Mouse (Mus musculus) layer of hippocampus, postnatal 14 days (tissue): Measurements from ENCODE around the gene Sap30bp. TPM values are rescaled to one million over a fixed set of nuclear protein-coding genes. Genes with fewer than 3 reads are reported as not detected.

ENCODE experiments used
- DNase-seq, 2 experiments: peaks; one replicate each; pipeline ENCODE4 v3.0.0; 2021 to 2022; ENCODE audit warnings: low spot score in 2 of 2, mixed read lengths in 1 of 2
- long read RNA-seq, 2 experiments: library from polyadenylated mRNA; stranded (forward); transcript quantifications; one replicate each; pipeline ENCODE4 v2.0.0; 2021
- total RNA-seq, 2 experiments: library from RNA; stranded (reverse); gene quantifications; 2 replicates each; pipeline ENCODE4 v1.2.3; 2021

Sap30bp gene
- 10 to 100 TPM; 39.2 to 50.4 TPM for total RNA-seq
- long read RNA-seq, experiment 1, transcript Sap30bp-203 (11 exons, 3,654 nt) = major isoform, 38 of 61 reads
- long read RNA-seq, experiment 1, partial matches to known transcripts = 0 of 61 reads
- long read RNA-seq, experiment 1, other reads (novel, unspliced or antisense) = 23 of 61 reads
- long read RNA-seq, experiment 2, transcript Sap30bp-203 (11 exons, 3,654 nt) = major isoform, 47 of 84 reads
- long read RNA-seq, experiment 2, partial matches to known transcripts = 3 of 84 reads
- long read RNA-seq, experiment 2, other reads (novel, unspliced or antisense) = 34 of 84 reads

DNA sequence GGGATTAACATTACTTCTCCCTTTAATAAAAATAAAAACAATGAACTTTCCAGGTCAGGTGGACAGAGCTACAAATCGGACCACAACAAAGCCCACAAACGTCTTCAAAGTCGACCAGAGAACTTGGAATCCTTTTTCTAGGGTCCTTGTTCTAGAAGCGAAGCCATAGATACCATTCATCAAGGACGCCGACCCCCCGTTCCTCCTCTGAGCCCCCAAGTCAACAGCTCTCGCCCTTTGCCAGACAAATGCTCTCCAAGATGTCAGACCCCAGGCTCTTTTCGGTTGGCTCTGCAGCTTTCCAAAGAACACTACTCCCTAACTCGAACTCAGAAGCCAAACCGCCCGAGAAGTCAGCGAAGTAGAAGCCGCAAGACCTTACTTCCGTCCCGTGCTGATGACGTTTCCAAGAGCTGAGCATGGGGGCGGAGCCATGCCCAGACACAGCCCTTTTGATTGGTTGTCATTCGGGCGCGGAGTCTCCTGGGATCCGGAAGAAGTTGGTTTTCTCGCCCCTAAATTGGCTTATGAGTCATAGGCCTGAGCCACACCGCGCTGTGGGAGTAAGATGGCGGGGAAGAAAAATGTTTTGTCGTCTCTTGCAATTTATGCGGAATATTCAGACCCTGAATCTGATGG lies at the start of gene Sap30bp, which contains the start of gene Recql5:
Gene Sap30bp (plus strand): TSS at position 175 of the 639 bp plus-strand sequence.
Gene Recql5 (minus strand): TSS at position 370 of the 639 bp plus-strand sequence.
- DNase-seq = peak; percentile 96 to 99

DNA sequence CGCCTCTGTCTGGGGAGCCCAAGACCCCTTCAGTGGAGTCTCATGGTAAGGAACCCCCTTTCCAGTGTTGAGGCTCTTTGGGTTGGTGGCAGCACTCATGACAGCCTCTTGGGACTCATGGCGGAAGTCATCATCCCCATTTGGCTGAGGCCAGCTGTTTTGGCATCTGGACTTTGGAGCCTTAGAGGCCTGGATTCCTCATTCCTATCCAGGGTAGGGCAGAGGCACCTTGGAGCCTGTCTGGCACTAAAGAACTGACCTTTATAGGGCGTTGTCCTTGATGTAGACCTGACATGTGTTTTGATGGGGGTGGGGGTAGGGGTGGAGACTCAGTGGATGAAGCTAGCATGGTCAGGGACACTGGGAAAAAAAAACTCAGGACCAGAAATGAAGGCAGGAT lies 48.7 kb upstream of the Sap30bp start:
- no peak for DNase-seq

DNA sequence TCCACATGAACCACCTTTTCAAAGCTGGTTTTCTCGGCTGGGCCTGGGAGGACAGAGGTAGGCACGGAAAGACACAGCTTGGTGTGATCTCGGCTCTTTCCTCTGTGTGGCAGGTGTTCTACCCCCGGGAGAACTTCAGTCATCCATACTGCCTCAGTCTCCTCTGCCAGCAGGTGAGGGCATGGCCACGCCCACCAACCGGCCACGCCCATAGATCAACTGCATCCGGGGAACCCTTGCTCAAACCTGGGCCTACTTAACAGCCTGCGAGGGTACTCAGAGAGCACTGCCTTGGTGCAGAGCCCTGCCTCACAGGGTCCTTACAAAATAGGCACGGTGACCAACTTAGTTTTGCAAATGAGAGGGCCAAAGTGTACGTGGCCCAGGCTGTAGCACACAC lies 47.8 kb upstream of the Sap30bp start:
- no peak for DNase-seq

DNA sequence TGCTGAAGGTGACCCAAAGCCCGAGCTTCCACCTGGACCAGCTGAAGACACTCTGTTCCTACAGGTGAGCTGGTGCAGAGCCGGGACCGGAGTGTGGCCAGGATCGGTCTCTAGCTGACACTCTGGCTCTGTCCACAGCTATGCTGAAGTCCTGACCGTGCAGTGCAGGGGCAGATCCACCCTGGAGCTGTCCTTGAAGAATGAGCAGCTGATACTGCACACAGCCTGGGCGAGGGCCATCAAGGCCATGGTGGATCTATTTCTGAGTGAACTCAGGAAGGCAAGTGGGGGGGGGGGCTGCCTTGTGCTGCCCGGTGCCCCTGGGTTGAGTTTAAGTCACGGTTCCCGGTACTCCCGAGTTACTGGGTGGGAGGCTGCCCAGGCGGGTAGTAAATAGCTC lies 46.6 kb upstream of the Sap30bp start:
- no peak for DNase-seq

DNA sequence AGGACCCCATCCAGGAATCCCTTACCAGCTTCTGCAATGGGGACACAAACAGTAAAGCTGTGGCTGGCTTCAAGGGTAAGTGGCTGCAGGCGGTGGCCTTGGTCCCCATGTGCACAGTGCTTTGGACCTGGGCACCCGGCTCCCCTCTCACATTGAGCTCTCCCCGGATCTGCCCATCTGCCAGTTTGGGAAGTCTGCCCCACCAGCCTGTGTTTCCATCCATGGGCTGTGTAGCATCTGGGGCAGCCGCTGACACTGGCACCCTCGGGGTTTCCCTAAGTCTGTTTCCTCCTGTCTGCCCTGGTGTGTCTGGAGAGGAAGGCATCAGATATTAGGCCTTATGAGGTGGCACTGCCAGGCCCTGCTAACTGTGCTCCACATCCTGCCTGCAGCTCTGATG lies 45.1 kb upstream of the Sap30bp start:
- DNase-seq = peak in 1 of 2 experiments; percentile 17

DNA sequence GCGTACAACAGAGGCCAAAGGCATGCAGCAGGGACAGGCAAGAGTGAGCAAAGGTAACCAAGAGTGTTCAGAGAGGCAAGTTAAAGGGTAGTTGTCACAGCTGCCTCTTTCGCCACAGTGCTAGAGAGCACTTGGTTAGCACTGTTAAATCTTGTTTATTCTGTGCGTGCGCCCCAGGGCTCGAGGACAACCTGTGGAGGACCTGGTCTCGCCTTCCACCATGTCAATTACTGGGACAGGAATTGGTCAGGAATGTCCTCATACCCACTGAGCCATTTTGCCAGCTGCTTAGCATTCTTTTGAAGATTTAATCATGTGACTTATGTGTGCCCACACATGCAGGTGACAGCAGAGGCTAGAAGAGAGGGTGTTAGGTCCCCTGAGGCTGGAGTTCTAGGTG lies 43.9 kb upstream of the Sap30bp start:
- DNase-seq = no peak

DNA sequence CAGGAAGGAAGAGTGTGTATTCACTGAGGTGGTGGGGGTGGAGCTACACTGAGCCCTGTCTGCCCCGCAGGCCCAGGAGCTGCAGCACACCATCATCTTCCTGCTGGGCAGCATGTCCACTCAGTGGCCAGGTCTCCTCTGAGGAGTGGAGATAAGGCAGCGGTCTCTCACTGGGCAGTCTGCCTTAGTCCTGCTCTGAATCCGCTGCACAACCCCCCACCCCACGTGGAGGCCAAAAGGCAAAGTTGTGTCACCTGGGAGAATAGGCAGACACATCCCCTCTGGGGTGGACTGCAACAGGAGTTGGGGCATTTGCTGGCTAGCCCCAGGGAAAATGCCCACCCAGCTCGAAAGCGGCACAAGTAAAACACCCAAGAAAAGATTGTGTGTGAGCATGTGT lies 40.9 kb upstream of the Sap30bp start:
- no peak for DNase-seq

DNA sequence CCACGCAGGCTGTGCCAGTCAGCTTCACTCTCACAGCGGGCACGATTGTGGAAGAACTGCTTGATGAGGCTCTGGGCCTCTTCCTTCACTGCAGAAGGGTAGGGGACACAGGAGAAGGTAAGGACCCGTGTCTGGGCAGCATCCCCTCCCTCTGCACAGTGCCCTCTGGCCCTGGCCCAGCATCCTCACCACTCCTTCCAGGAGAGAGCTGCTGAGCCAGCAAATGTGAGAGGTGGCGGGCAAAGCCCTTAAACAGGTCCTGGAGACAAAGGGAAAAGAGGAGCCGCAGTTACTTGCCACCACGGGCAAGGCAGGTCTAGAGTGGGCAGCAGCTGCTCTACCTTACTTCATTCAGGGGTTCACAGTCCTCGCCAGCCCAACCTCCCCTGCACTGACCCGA lies 40.0 kb upstream of the Sap30bp start:
- DNase-seq = no peak

DNA sequence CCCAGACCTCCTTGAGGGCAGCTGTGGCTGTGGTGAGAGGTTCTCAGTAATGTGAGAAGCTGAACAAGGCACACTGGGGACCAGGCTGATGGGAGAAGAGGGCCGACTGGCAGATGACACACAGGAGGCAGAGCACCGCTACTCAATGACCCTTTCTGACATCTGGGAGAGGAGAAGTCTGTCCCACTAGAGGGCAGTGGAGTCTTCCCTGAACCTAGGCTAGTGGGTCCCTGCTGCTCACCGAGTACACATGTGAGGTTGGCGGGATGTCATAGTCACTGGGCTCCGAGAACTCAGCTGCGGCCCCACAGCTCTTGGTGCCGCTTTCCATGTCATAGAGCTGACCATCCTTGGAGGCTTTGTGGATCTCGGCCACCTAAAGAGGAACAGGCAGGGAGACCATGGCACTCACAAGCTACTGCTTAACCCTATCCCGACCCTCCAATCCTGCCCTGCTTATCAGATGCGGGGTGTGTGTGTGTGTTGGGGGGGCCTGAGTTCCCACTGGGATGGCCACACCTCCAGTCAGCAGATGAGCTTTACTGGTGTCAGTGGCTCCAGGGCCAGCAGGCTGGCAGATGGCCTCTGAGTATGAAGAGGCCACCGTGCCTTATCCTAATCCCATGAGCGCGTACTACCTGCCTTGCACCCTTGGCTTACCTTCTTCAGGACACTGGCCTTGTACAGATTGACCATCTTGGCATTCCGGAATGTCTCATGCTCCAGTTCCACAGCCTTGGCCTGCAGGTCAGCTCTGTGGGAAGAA lies 38.1 kb upstream of the Sap30bp start:
- no peak for DNase-seq

DNA sequence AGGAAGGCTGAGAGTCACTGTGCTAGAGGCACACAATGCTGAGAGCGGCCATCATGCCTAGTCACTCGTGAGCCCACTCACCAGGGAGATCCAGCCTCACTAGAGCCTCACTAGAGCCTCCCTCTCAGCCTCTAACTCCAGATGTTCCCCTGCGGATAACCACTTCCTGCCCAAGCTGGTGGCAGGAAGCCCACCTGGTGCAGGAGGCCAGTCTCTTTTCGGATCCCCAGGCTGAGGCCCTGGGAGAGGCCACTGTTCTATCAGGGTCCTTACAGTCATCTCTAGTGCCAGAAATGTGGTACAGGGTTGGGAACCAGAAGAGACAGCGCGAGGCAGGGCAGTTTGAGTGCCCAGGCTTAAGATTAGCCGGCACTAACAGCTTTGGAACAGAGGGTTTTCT lies 34.6 kb upstream of the Sap30bp start:
- DNase-seq = no peak

DNA sequence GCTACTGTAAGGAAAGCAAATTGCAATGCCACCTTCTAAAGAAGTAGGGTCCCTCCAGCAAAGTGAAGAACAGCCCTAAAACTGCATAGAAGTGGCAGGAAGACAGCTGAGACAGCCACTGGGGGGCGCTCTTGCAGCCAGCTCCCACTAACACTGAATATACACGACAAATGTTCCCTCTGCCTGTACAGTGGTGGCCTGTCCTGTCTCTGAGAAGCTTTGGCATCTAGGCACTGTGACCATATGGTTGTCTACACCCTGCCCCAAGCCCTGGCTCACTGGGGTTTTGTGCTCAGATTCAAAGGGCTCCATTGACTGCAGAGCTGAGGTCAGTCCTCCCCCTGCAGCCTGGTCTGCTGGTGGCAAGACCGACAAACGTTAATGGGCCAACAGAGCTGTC lies 34.2 kb upstream of the Sap30bp start:
- peak; percentile 36 to 60 for DNase-seq

DNA sequence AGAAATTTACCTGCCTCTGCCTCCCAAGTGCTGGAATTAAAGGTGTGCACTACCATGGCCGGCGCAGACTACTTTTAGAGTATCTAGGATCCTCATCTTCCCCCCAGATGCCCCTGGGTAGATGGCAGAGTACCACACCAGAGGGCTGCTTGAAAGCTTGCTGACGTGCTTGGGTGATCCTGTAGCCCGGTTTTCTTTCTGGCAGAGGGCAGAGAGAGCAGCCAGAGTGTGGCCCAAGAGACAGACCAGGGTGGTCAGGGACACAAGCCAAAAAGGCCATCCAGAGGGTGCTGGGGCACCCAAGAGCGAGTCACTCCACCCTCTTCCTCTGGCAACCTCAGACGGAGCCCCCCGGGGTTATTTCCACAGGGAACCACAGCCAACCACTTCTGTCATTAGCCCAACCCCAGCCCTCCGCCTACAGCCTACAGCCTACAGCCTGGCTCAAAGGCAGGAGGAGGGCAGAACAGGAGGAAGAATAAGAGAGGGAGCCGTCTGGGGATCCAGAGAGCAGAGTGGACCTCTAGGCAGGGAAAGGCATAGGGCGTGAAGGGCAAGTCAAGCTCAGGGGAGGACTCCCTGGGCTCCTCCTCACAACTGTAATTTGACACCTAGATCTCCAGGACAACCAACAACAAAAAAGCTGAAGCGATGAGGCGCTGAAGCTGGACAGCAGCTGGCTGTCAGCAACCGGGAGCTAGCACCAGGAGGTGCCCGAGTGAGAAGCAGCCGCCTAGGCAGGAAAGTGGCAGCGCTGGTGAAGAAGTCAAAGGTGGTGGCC lies 33.4 kb upstream of the Sap30bp start, which contains the start of gene Smim5:
Gene Smim5 (plus strand): TSS at position 481 of the 781 bp plus-strand sequence.
- no peak for DNase-seq

DNA sequence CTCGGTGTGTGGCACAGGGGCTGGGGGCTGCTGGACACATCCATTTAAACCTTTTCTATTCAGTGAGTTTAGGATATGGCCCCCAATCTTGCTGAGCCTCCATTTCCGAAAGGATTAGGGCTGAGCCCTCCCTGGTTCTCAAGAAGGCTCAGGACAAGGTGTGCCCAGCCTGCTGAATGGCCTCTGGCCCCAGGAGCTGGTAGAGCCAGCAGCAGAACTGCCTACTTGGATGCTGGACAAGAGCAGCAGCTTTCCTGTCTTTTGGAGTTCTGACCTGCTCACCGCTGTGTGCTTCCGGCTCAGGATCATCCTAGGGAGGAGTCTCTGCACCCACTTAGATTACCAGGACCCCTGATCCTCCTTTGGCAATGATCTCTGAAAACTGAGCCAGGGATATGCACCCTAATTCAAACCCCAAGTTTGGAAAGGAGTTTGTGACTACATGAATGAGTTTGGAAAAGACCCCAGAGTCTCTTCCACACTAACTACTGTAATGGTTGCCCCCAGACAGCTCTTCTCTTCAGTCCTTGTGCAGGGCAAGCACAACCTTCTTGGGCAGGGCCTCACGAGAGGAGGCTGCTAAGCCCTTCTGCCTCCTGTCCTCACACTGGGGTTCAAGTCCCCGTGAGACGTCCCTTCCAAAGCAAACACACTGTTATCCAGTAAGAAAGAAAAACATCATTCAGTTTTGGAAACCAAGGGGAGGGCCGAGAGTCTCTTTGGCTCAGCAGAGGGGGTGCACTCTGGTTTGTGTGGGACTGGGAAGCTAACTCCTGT lies 32.3 kb upstream of the Sap30bp start:
- DNase-seq = no peak

DNA sequence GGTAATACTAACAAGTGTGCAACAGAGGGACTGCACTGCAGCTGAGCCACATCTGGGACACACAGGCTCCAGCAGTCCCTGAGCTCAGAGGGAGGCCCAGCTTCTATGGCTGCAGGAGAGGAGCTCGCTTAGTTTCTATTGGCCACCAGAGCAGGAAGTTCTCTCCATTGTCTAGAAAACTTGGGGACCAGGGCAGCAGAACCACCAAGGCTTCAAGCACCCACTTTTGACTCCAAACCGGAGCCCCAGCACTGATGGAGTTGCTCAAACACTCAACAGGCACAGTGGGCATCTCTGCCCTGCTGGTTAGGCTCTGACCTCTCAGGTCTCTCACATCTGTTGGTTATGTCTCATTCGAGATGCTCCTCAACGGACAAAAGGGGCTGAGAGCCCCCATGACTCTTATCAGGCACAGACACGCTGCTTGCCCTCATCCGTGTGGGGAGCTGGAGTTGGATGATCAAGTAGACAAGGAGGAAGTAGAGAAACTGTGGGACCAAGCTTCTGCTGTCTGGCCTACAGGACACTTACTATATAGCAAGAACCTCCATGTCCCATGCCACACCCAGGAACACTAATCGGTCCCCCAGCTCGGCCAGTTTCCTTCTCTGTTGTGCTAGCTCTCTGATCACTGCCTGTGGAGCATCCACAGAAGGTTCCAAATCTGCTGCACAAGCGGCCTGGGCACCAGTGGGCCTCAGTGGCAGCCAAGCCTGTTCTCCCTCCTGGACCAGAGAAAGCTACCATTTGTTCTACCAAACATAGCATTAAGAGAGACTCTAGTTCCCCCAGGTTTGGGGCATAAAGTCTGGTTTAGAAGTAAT lies 31.5 kb upstream of the Sap30bp start:
- DNase-seq = no peak

DNA sequence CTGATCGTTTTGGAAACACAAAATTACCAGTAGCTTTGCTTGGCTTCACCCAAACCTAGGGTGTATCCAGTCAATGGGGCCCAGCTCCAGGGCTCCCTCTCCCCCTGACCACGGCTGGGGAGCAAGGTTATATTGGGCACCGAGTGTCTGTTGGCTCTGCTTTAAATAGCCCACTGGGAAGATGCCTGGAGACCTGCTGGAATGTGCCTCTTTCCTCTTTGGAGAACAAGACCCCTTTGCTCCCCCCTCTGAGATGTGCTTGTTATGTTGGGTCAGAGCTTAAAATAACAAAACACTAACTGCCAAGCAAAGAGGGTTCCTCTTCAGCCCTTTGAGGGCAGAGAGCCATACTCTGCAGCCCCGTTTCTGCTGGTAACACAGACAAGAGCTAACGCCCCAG lies 30.9 kb upstream of the Sap30bp start:
- no peak for DNase-seq

DNA sequence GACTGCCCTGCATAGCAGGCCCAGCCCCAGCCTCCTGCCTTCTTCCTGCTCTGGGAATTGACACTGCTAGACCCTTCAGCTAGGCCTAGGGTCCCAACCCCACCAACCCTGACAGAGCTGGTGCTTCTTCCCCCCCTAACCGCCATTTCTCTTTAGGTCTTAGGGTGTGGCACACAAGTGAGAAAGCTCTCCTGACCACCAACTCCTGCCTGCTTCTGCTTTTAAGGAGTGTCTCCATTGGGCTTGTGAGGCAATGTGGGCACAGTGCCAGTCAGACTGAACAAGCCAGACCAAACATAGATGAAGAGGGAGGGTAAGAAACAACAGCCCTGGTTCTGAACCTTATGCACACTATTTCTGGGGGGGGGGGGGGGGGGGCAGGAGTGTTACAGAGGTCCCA lies 30.3 kb upstream of the Sap30bp start:
- DNase-seq = no peak

DNA sequence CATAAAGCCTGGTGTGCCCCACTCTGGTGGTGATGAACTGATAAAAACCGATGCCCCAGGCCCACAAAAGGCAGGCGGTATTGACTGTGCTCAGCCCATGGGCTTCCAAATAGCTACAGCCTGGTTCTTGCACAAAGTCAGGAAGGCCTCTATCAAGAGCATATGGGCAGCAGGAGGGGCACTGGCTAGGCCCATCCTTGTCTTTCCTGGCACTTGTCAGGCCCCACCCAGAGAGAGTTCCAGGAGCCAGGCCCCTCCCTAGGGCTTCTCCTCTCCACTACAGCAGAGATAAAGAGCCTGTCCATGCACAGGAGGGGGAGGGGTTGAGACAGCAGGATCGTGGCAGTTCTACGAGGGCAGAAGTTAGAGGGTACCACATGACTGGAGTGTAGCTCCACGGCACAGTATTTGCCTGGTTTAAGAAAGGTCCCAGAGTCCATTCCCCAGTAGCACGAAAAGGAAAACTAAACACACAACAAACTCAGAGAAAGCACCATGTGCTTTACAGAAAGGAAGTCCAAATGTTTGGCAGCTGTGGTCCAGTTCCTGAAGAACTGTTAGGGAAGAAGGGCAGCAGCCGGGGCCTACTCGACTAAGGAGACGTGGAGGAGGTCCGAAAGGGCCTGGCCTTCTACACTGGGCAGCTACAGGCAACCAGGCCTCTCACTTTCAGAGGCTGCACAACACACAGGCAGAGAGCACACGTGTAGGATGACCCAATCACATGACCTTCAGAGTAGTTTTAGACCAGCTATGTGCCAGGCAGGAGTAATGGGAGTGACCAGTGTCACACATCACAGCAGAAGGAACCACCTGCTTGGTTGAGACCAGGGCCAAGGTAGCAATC lies 29.5 kb upstream of the Sap30bp start:
- DNase-seq = no peak

DNA sequence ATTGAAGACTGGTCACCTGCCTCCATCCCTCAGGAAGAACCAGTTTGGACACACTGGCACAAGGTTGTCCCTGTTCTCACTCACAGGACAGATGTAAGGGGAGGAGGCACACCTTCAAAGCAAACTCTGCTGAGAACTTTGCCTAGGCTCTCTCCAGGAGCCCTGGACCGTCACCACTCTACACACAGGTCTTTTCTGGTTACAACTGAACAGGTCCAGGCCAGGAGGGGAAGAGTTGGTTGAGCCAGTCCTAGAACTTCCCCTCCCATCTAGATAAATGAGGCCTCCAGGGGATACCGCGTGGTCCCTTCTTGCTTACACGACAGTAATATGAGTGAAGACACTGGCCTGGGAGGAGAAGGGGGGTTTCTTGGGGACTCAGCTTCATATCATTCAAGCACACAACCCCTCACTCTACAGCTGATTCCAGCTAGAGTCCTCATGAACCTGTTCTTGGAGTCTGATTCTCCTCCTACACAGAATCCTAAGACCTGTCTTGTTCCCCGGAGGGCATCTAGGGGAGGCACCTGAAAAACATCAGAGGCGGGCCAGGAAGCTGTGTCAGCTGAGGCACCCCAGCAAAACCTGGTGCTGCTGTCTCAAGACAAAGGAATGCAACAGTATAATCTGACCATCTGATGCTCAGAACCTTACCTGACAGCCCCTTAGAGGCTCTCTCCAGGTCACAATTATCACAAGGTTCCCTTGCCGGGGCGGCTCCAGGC lies 28.7 kb upstream of the Sap30bp start:
- DNase-seq = no peak
